Mouse (Mus musculus) effector memory CD4-positive, alpha-beta T cell, adult 7 months (primary cell): ENCODE results near the gene Gm5936. TPM values are rescaled to one million over a fixed set of nuclear protein-coding genes. Genes with fewer than 3 reads are reported as not detected.

Experiments
- polyA plus RNA-seq: library from polyadenylated mRNA; unstranded; fragments of 100-300 nt; shearing (Covaris generic); gene quantifications from one replicate; pipeline ENCODE4 v1.2.1, GENCODE M21; 2017

Gm5936 gene
- polyA plus RNA-seq, result not detected

DNA sequence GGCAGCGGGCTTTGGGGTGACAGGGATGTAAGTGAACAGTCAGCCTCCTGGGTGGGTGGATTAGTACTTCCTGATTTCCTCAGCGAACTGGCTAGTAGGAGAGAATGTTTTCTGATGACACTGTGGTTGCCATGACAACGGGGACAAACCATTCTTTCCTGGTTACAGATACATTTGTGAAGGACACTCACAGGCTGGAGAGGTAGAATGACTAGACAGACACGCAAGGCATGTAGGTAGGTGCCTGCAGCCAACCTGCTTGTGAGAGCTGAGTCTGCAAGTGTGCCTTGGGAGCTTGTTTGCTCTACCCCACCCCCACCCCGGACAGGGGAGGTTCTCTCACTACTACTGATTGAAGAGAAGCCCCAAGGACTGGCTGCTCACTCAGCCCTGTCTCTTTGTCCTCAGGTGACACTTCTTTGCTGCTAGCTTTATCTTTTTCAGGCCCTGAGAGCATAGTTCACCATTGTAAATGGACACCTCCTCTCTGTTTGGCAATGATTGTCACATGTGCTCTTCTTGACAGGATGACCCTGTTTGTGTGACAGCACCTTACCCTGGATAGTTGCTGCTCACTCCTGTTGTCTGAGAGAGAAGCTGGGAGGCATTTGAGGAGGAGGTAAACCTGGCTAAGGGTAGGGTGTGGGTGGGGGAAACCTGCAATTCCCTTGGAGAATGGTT is at the start of gene Gm5936:
Gene Gm5936 (plus strand): TSS at position 355 of the 681 bp plus-strand sequence.

Other genes starting within 250 kb of the Gm5936 start
- not detected for gene Olfr1325, start 244.5 kb upstream of the Gm5936 start, polyA plus RNA-seq
- not detected for gene Gm5640, start 191.6 kb upstream of the Gm5936 start, polyA plus RNA-seq
- gene Gm6890, start 96.3 kb upstream of the Gm5936 start, polyA plus RNA-seq, result not detected
- gene Gab3, start 248.3 kb downstream of the Gm5936 start, polyA plus RNA-seq, result 37.1 TPM